In genomic region chr12:28925206-28925605, GRCm38 (mm10) we compare ENCODE assay signal across 20 mouse cellular contexts.
DNase-seq lines count a peak whose midpoint lies in the region; ATAC-seq lines count a peak whose summit lies in the region.
"Had no signal": no experiment of that assay in that cellular context is flagged by ENCODE, and none has a peak within 500 bp of the region (broad histone marks: within the 10 kb centered on the region; RNA-seq: fewer than 3 reads in every experiment).

No protein-coding gene starts in this region.

- no peaks in the 10 kb centered on the region for H3K36me3 ChIP-seq in heart, embryonic 10.5 days
- no peaks in the 10 kb centered on the region for H3K36me3 ChIP-seq in midbrain, embryonic 10.5 days
- no peaks in the 10 kb centered on the region for H3K36me3 ChIP-seq in midbrain, embryonic 15.5 days (replicated peaks)
- no peaks in the 10 kb centered on the region for H3K36me3 ChIP-seq in forebrain, embryonic 10.5 days (replicated peaks)
- H3K36me3 ChIP-seq: embryonic facial prominence, embryonic 12.5 days; forebrain, embryonic 12.5 days; hindbrain, embryonic 13.5 days had no signal

- peaks cover 9% of the 10 kb centered on the region; the same call in 1 of the 2 replicates for H3K4me1 ChIP-seq in heart, embryonic 10.5 days
- H3K4me1 ChIP-seq in midbrain, embryonic 10.5 days: peaks cover 9% of the 10 kb centered on the region
- 0 out of 2 replicates have a peak, but pooled peaks cover 2% of the 10 kb centered on the region for H3K4me1 ChIP-seq in midbrain, embryonic 15.5 days
- peaks cover 4% of the 10 kb centered on the region; the same call in 1 of the 2 replicates for H3K4me1 ChIP-seq in forebrain, embryonic 10.5 days
- H3K4me1 ChIP-seq: embryonic facial prominence, embryonic 12.5 days; forebrain, embryonic 12.5 days had no signal

- H3K9me3 ChIP-seq in heart, embryonic 10.5 days: no peaks in the 10 kb centered on the region
- no peaks in the 10 kb centered on the region for H3K9me3 ChIP-seq in midbrain, embryonic 10.5 days (replicated peaks)
- no peaks in the 10 kb centered on the region for H3K9me3 ChIP-seq in midbrain, embryonic 15.5 days
- H3K9me3 ChIP-seq in forebrain, embryonic 10.5 days: no peaks in the 10 kb centered on the region
- H3K9me3 ChIP-seq: embryonic facial prominence, embryonic 12.5 days; forebrain, embryonic 12.5 days; hindbrain, embryonic 13.5 days had no signal

- no peak overlapping the region for H3K27ac ChIP-seq in heart, embryonic 10.5 days
- 0 out of 2 replicates have a peak overlapping the region, but pooled peaks have one; percentile 23 for H3K27ac ChIP-seq in midbrain, embryonic 10.5 days (replicated peaks)
- H3K27ac ChIP-seq in midbrain, embryonic 15.5 days: no peak overlapping the region
- H3K27ac ChIP-seq in forebrain, embryonic 10.5 days: no peak overlapping the region
- H3K27ac ChIP-seq: embryonic facial prominence, embryonic 12.5 days; forebrain, embryonic 12.5 days; hindbrain, embryonic 13.5 days; hindbrain, postnatal 0 days had no signal

- no peaks in the 10 kb centered on the region for H3K27me3 ChIP-seq in heart, embryonic 10.5 days (ENCODE audit: insufficient read depth, poor library complexity, severe bottlenecking)
- H3K27me3 ChIP-seq in midbrain, embryonic 10.5 days (ENCODE audit: low read depth, poor library complexity, severe bottlenecking): no peaks in the 10 kb centered on the region
- no peaks in the 10 kb centered on the region for H3K27me3 ChIP-seq in midbrain, embryonic 15.5 days (replicated peaks)
- no peaks in the 10 kb centered on the region for H3K27me3 ChIP-seq in forebrain, embryonic 10.5 days (ENCODE audit: poor library complexity, severe bottlenecking)
- H3K27me3 ChIP-seq: embryonic facial prominence, embryonic 12.5 days; forebrain, embryonic 12.5 days; hindbrain, embryonic 13.5 days had no signal

- intact Hi-C loops in heart, postnatal 10 days (cut with DNase I): no loop called here

- ATAC-seq in midbrain, embryonic 15.5 days (replicated peaks): no peak
- ATAC-seq: activated CD4-positive, CD25-positive, alpha-beta regulatory T cell, adult 4 months; forebrain, embryonic 16.5 days; hindbrain, postnatal 0 days; Patski had no signal

- no peak overlapping the region for H3K9ac ChIP-seq in midbrain, embryonic 15.5 days
- H3K9ac ChIP-seq: embryonic facial prominence, embryonic 12.5 days; forebrain, embryonic 12.5 days; hindbrain, embryonic 13.5 days had no signal

- DNase-seq in heart, adult 18-20 months: peak; percentile 10 to 20
- no peak for DNase-seq in heart, embryonic 10.5 days (ENCODE audit: low spot score)
- peak; percentile 5 for DNase-seq in midbrain, embryonic 10.5 days (ENCODE audit: low spot score)
- peak; percentile 17 to 32 for DNase-seq in heart, postnatal 10 days
- no peak for DNase-seq in forebrain, embryonic 10.5 days (ENCODE audit: extremely low spot score, low spot score)
- DNase-seq in kidney, postnatal 36 days: no peak
- DNase-seq: adrenal gland, postnatal 14 days; cerebellum, adult 11-12 months; cerebellum, adult 9-10 months; cerebellum, postnatal 25 days; gastrocnemius, postnatal 10 days; kidney, adult 11 months had no signal

- no peak overlapping the region for H3K4me2 ChIP-seq in midbrain, embryonic 15.5 days
- H3K4me2 ChIP-seq: embryonic facial prominence, embryonic 12.5 days; forebrain, embryonic 12.5 days; hindbrain, embryonic 13.5 days had no signal

- no peak overlapping the region for H3K4me3 ChIP-seq in heart, embryonic 10.5 days
- H3K4me3 ChIP-seq in midbrain, embryonic 10.5 days: no peak overlapping the region
- no peak overlapping the region for H3K4me3 ChIP-seq in midbrain, embryonic 15.5 days
- no peak overlapping the region for H3K4me3 ChIP-seq in forebrain, embryonic 10.5 days
- H3K4me3 ChIP-seq: embryonic facial prominence, embryonic 12.5 days; forebrain, embryonic 12.5 days; hindbrain, embryonic 13.5 days had no signal

- WGBS in heart, embryonic 10.5 days: 49% methylated on average over 4 of the region's 4 CpGs
- WGBS in midbrain, embryonic 10.5 days: 85% methylated on average over 4 of the region's 4 CpGs
- WGBS in midbrain, embryonic 15.5 days: 85% methylated on average over 4 of the region's 4 CpGs
- 86% methylated on average over 4 of the region's 4 CpGs for WGBS in forebrain, embryonic 10.5 days

Comparison
In these comparisons a context has a peak if more than half of its experiments do, and no peak if none do; other contexts are left out.
1. DNase-seq: peak in heart, adult 18-20 months (2 of 2), midbrain, embryonic 10.5 days (single experiment) and heart, postnatal 10 days (2 of 2); none in heart, embryonic 10.5 days (single experiment), forebrain, embryonic 10.5 days (single experiment) and kidney, postnatal 36 days (0 of 2).